10 mouse cellular contexts compared by ENCODE assay signal in the genomic region with DNA sequence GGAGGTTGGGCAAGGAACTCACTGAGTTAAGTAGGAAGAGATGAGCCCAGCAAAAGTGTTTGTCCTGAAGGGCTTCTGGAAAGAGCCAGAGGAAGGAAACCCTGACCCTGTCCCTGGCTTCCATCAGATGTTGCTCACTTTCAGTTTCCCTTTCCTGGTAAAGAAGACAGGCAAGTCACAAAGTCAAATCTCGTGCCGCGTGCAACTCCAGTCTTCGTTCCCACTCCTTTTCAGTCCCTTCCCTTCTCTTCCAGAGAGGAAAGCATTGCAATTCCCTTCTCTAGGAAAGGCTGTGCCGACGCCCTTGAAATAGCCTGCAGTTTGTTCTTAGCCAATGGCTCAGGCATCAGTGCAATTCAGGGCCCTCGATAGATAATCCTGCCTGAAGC. TPM values are rescaled to one million over a fixed set of nuclear protein-coding genes. Genes with fewer than 3 reads are reported as not detected.
DNase-seq lines count a peak whose midpoint lies in the region; ATAC-seq lines count a peak whose summit lies in the region.
"Had no signal": no experiment of that assay in that cellular context is flagged by ENCODE, and none has a peak within 500 bp of the region (broad histone marks: within the 10 kb centered on the region; RNA-seq: fewer than 3 reads in every experiment).

No protein-coding gene starts in this region.

- no peaks in the 10 kb centered on the region for H3K27me3 ChIP-seq in megakaryocyte, embryonic 14.5 days (replicated peaks)
- no peaks in the 10 kb centered on the region for H3K27me3 ChIP-seq in liver, embryonic 15.5 days
- H3K27me3 ChIP-seq in hindbrain, embryonic 11.5 days (ENCODE audit: control insufficient read depth, insufficient read depth, low read length) = no peaks in the 10 kb centered on the region
- H3K27me3 ChIP-seq: hindbrain, embryonic 15.5 days had no signal

- 29% methylated on average over 7 of the region's 7 CpGs for WGBS in liver, embryonic 15.5 days (ENCODE audit: insufficient replicate concordance)
- 81% methylated on average over 7 of the region's 7 CpGs for WGBS in hindbrain, embryonic 11.5 days

- DNase-seq in testis, postnatal 10 days (ENCODE audit: low spot score) = peak; percentile 42
- DNase-seq in ovary, postnatal 10 days (ENCODE audit: low spot score) = no peak
- DNase-seq in hindbrain, embryonic 11.5 days (ENCODE audit: low spot score) = no peak
- no peak for DNase-seq in frontal cortex, adult 2 months (ENCODE audit: extremely low spot score in 1 of 2, low spot score in 1 of 2)

- peak overlapping the region; percentile 29 for H3K4me3 ChIP-seq in megakaryocyte, embryonic 14.5 days (replicated peaks)
- H3K4me3 ChIP-seq in liver, embryonic 15.5 days (replicated peaks) = no peak overlapping the region
- H3K4me3 ChIP-seq in hindbrain, embryonic 11.5 days (ENCODE audit: low read depth, low read length) = no peak overlapping the region
- H3K4me3 ChIP-seq: hindbrain, embryonic 15.5 days had no signal

- peaks cover 27% of the 10 kb centered on the region for H3K4me1 ChIP-seq in megakaryocyte, embryonic 14.5 days
- peaks cover 45% of the 10 kb centered on the region for H3K4me1 ChIP-seq in liver, embryonic 15.5 days (replicated peaks)
- H3K4me1 ChIP-seq in hindbrain, embryonic 11.5 days (replicated peaks; ENCODE audit: control insufficient read depth, insufficient read depth, low read length) = no peaks in the 10 kb centered on the region

- no peak for ATAC-seq in megakaryocyte, adult 5-6 weeks (ENCODE audit: poor library complexity, severe bottlenecking)
- peak; percentile 27 to 29; a peak in 1 of 4 replicates for ATAC-seq in hematopoietic stem cell, adult 5-6 weeks (replicated peaks in 1 of 2; ENCODE audit: insufficient read depth in 1 of 2, low FRiP score in 2 of 2, low TSS enrichment in 1 of 2, low read depth in 1 of 2, poor library complexity in 2 of 2, severe bottlenecking in 2 of 2)
- ATAC-seq in liver, embryonic 15.5 days (ENCODE audit: insufficient read depth) = no peak
- no peak for ATAC-seq in hindbrain, embryonic 11.5 days (ENCODE audit: low FRiP score)

- no peak overlapping the region for H3K9ac ChIP-seq in liver, embryonic 15.5 days
- no peak overlapping the region for H3K9ac ChIP-seq in hindbrain, embryonic 11.5 days (ENCODE audit: low read depth, low read length)
- H3K9ac ChIP-seq: hindbrain, embryonic 15.5 days had no signal

- H3K4me2 ChIP-seq in liver, embryonic 15.5 days = peak overlapping the region; percentile 9
- H3K4me2 ChIP-seq in hindbrain, embryonic 11.5 days (replicated peaks; ENCODE audit: low read depth, low read length) = no peak overlapping the region
- H3K4me2 ChIP-seq: hindbrain, embryonic 15.5 days had no signal

- peaks cover 7% of the 10 kb centered on the region for H3K36me3 ChIP-seq in megakaryocyte, embryonic 14.5 days (replicated peaks; ENCODE audit: low read length)
- H3K36me3 ChIP-seq in liver, embryonic 15.5 days (replicated peaks) = peaks cover 3% of the 10 kb centered on the region
- no peaks in the 10 kb centered on the region for H3K36me3 ChIP-seq in hindbrain, embryonic 11.5 days (ENCODE audit: control insufficient read depth, insufficient read depth, low read length)

- H3K27ac ChIP-seq in liver, embryonic 15.5 days (replicated peaks) = 0 out of 2 replicates have a peak overlapping the region, but pooled peaks have one; percentile 7
- no peak overlapping the region for H3K27ac ChIP-seq in hindbrain, embryonic 11.5 days (ENCODE audit: low read depth, low read length)
- H3K27ac ChIP-seq: hindbrain, embryonic 15.5 days had no signal

- H3K9me3 ChIP-seq in megakaryocyte, embryonic 14.5 days = no peaks in the 10 kb centered on the region; the same call in 1 of the 2 replicates
- H3K9me3 ChIP-seq in liver, embryonic 15.5 days (replicated peaks) = no peaks in the 10 kb centered on the region
- H3K9me3 ChIP-seq in hindbrain, embryonic 11.5 days (ENCODE audit: control insufficient read depth, low read length) = no peaks in the 10 kb centered on the region
- H3K9me3 ChIP-seq: G1E; hindbrain, embryonic 15.5 days had no signal

RNA-seq across cellular contexts. Expression of gene Pxk, which starts 2.5 kb away (rescaled TPM):
- polyA plus RNA-seq in megakaryocyte, embryonic 14.5 days (2012; ENCODE audit: insufficient read depth, low replicate concordance) = 3.5 and 7.4 TPM in 2 replicates
- total RNA-seq in megakaryocyte, adult 5-6 weeks (2015) = 41.9 and 47.3 TPM in 2 replicates
- total RNA-seq in megakaryocyte, adult 5-6 weeks (2017) = 28.0 and 37.9 TPM in 2 replicates
- total RNA-seq in hematopoietic stem cell, adult 5-6 weeks (2017) = 15.1 and 21.4 TPM in 2 replicates
- 11.3 and 12.1 TPM in 2 replicates for polyA plus RNA-seq in liver, embryonic 15.5 days (2015; fragmentation: Nextera tagmentation; extraction: Ambion mirVana)
- polyA plus RNA-seq in hindbrain, embryonic 11.5 days (2014; fragmentation: Nextera tagmentation; extraction: Ambion mirVana) = 32.4 and 36.4 TPM in 2 replicates
- 44.9 and 46.5 TPM in 2 replicates for polyA plus RNA-seq in frontal cortex, adult 2 months (2012; rRNA removed)

RNA-seq across cellular contexts. Expression of gene Rpp14, which starts 15.4 kb away (rescaled TPM):
- polyA plus RNA-seq in megakaryocyte, embryonic 14.5 days (2012; ENCODE audit: insufficient read depth, low replicate concordance) = 1.2 TPM in 1 of 2 replicates, not detected in the other
- 14.7 and 14.9 TPM in 2 replicates for total RNA-seq in megakaryocyte, adult 5-6 weeks (2015)
- 12.4 and 13.8 TPM in 2 replicates for total RNA-seq in megakaryocyte, adult 5-6 weeks (2017)
- 45.2 and 83.2 TPM in 2 replicates for total RNA-seq in hematopoietic stem cell, adult 5-6 weeks (2017)
- 19.9 and 22.0 TPM in 2 replicates for polyA plus RNA-seq in liver, embryonic 15.5 days (2015; fragmentation: Nextera tagmentation; extraction: Ambion mirVana)
- 56.9 and 61.0 TPM in 2 replicates for polyA plus RNA-seq in hindbrain, embryonic 11.5 days (2014; fragmentation: Nextera tagmentation; extraction: Ambion mirVana)
- 30.6 and 30.7 TPM in 2 replicates for polyA plus RNA-seq in frontal cortex, adult 2 months (2012; rRNA removed)

Comparison
In these comparisons a context has a peak if more than half of its experiments do, and no peak if none do; other contexts are left out.
1. ATAC-seq: peak in hematopoietic stem cell, adult 5-6 weeks (2 of 2); none in megakaryocyte, adult 5-6 weeks (single experiment), liver, embryonic 15.5 days (single experiment) and hindbrain, embryonic 11.5 days (single experiment).